Mouse (Mus musculus): ENCODE data around the gene Mrpl2. TPM values are rescaled to one million over a fixed set of nuclear protein-coding genes. Genes with fewer than 3 reads are reported as not detected.

Gene Mrpl2
- polyA plus RNA-seq, 1 experiment = not detected

DNA sequence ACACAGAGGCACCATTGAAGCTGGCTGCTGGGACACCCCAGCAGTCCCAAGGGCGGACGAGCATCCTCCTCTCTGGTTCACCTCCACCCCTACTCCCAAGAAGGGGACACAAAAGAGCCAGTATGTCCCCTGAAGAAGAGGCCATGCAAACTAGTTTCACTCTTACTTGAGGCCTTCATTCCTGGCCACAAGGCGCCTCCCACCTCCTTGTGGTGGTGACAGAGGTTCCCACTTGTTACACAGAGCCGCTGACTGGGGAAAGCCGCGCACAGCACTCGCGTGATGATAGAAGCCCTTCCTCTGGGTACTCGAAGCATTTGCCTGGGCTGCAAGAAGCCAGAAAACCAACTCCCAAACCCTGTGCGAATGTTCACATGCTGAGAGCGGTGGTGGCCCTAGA is 23.8 kb upstream of the Mrpl2 start:
- Histone ChIP-seq H3K4me3 (ENCODE audit: insufficient read depth, low read depth, low read length) (no peak overlapping the region), H3K27ac (ENCODE audit: insufficient read depth, low read depth, low read length) (no peak overlapping the region), H3K4me1 (ENCODE audit: control insufficient read depth, insufficient read depth, low read length) (peaks cover 28% of the 10 kb centered on the region)
- 91% methylated on average over 11 of the region's 11 CpGs for WGBS
- no peak for TF ChIP-seq CTCF (IDR thresholded peaks at IDR 0.05; ENCODE audit: insufficient read depth, low read depth, low read length)
- no peak for TF ChIP-seq POLR2A (IDR thresholded peaks at IDR 0.05; ENCODE audit: insufficient read depth, low read depth, low read length)

GRCm38 (mm10) chr17:46623819-46624557 is 22.0 kb upstream of the Mrpl2 start:
- WGBS = 47% methylated on average over 10 of the region's 10 CpGs
- Histone ChIP-seq H3K4me1 (ENCODE audit: control insufficient read depth, insufficient read depth, low read length) (peaks cover 27% of the 10 kb centered on the region), H3K4me3 (ENCODE audit: insufficient read depth, low read depth, low read length) (no peak overlapping the region), H3K27ac (ENCODE audit: insufficient read depth, low read depth, low read length) (no peak overlapping the region)
- no peak for TF ChIP-seq CTCF (IDR thresholded peaks at IDR 0.05; ENCODE audit: insufficient read depth, low read depth, low read length)
- TF ChIP-seq POLR2A (IDR thresholded peaks at IDR 0.05; ENCODE audit: insufficient read depth, low read depth, low read length) = no peak

DNA sequence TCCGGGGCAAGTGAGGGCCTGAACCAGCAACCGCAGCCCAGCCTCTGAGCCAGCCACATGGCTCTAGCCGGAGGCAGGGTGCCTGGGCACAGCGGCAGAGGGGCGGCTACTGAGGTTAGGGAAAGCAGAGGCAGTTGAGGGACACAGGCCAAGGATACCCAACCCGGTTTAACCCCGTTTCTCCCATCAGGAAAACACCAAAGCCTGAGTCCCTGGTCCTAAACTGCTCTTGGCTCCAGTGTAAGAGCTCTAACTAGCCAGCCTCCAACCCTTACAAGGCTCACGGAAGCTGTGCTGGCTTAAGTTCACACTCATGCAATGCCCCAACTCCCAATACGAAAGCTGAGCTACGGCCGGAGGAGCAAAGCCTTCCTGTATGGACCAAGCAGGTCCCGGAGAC is 21.4 kb upstream of the Mrpl2 start:
- Histone ChIP-seq H3K4me3 (ENCODE audit: insufficient read depth, low read depth, low read length) (no peak overlapping the region), H3K27ac (ENCODE audit: insufficient read depth, low read depth, low read length) (no peak overlapping the region), H3K4me1 (ENCODE audit: control insufficient read depth, insufficient read depth, low read length) (peaks cover 26% of the 10 kb centered on the region)
- 75% methylated on average over 12 of the region's 12 CpGs for WGBS
- TF ChIP-seq CTCF (IDR thresholded peaks at IDR 0.05; ENCODE audit: insufficient read depth, low read depth, low read length) (no peak), POLR2A (IDR thresholded peaks at IDR 0.05; ENCODE audit: insufficient read depth, low read depth, low read length) (no peak)

- TF ChIP-seq CTCF (IDR thresholded peaks at IDR 0.05; ENCODE audit: insufficient read depth, low read depth, low read length) (no peak), POLR2A (IDR thresholded peaks at IDR 0.05; ENCODE audit: insufficient read depth, low read depth, low read length) (no peak)
- Histone ChIP-seq H3K4me3 (ENCODE audit: insufficient read depth, low read depth, low read length) (no peak overlapping the region), H3K27ac (ENCODE audit: insufficient read depth, low read depth, low read length) (no peak overlapping the region), H3K4me1 (ENCODE audit: control insufficient read depth, insufficient read depth, low read length) (peaks cover 22% of the 10 kb centered on the region)
- 88% methylated on average over 6 of the region's 6 CpGs for WGBS
Observed at GRCm38 (mm10) chr17:46627409-46627808, 18.6 kb upstream of the Mrpl2 start.

- H3K4me1 ChIP-seq (ENCODE audit: control insufficient read depth, insufficient read depth, low read length) = peaks cover 22% of the 10 kb centered on the region
- TF ChIP-seq CTCF (IDR thresholded peaks at IDR 0.05; ENCODE audit: insufficient read depth, low read depth, low read length) (no peak), POLR2A (IDR thresholded peaks at IDR 0.05; ENCODE audit: insufficient read depth, low read depth, low read length) (no peak)
- H3K4me3 ChIP-seq (ENCODE audit: insufficient read depth, low read depth, low read length) = peak overlapping the region; percentile 65
- WGBS = 12% methylated on average over 13 of the region's 13 CpGs
- no peak overlapping the region for H3K27ac ChIP-seq (ENCODE audit: insufficient read depth, low read depth, low read length)
Observed at GRCm38 (mm10) chr17:46628471-46628790, 17.6 kb upstream of the Mrpl2 start.

DNA sequence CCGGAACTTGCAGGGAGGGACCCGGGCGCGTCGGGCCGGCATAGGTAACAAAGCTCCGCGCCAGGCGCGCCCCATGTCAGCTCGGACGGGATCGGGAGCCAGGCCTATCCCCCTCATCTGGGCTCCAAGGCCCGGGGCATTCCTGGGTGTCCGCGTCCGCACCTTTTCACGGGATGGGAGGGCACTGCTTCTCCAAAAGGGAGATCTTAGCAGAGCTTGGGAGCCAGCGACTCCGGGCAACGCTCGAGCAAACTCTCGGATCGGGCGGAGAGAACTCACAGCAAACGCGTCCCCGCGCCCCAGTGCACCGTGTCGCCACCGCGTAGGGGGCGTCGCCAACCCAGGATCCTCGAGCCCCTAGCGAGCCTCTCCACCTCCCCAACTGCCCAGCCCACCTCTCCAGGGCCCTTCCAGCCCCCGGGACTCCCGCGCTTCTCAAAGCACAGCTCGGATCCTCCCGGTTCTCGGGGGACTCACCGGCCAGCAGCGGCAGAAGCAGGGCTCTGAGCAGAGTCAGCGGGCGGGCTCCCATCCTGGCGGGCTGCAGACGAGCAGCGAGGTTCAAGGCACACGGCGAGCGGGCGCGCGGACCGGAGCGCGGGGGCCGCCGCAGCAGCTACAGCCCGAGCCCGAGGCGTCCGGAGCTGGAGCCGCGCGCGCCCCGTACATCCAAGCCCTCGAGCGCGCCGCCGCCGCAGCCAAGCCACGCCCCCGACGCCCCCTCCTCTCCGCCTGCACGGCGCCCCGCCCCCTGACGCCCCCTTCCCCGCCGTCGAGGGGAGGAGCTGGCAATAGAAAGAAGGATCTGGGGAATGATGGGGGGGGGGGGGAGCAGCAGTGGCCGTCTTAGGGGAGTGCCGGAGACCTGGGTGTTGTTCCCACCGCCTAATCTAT is 17.0 kb upstream of the Mrpl2 start, which contains the start of gene Ptk7:
Gene Ptk7, minus strand, starts transcription at position 714 of the 894 bp plus-strand sequence.
- no peak for TF ChIP-seq POLR2A (IDR thresholded peaks at IDR 0.05; ENCODE audit: insufficient read depth, low read depth, low read length)
- no peak for TF ChIP-seq CTCF (IDR thresholded peaks at IDR 0.05; ENCODE audit: insufficient read depth, low read depth, low read length)
- H3K4me3 ChIP-seq (ENCODE audit: insufficient read depth, low read depth, low read length) = peak within 1 kb of the TSS; percentile 65
- H3K4me1 ChIP-seq (ENCODE audit: control insufficient read depth, insufficient read depth, low read length) = peaks cover 19% of the 10 kb centered on the region
- H3K27ac ChIP-seq (ENCODE audit: insufficient read depth, low read depth, low read length) = no peak within 1 kb of the TSS
- WGBS = 1% methylated on average over 86 of the region's 90 CpGs

DNA sequence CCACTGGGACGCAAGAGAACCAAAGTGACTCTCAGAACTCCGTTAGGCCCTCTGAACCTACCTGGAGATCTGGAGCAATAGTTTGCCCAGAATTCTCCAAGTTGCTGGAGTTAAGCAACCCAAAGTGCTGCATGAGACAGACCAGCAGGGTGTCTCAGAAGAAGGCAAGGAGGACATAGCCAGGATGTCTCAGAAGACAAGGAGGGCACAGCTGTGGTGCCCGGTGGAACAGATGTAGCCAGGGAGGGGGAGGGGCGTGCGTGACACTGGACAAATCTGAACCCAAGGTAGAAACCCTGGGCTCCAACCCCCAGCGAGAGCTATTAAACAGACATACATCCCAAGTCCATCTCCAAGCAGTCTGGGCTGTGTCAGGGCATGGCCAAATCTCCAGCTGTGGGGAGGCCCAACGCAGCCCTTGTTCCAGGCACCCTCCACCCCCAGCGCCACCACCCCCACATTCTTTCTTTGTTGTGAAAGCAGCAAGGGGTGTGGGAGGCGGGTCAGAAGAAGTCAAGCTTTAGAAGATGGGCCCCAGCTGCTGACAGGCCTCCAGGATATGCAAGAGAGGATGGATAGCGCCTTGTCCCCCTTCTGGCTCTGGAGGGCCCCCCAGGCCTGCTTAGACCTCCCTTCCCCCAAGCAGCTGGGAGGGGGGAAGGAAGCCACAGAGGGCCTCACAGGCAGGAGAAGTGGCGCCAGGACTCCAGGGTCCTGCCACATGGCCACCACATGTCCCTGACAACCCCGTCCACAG is 16.2 kb upstream of the Mrpl2 start:
- no peak overlapping the region for H3K27ac ChIP-seq (ENCODE audit: insufficient read depth, low read depth, low read length)
- peak overlapping the region; percentile 65; the same call in 1 of the 2 replicates for H3K4me3 ChIP-seq (ENCODE audit: insufficient read depth, low read depth, low read length)
- no peak for TF ChIP-seq CTCF (IDR thresholded peaks at IDR 0.05; ENCODE audit: insufficient read depth, low read depth, low read length)
- no peak for TF ChIP-seq POLR2A (IDR thresholded peaks at IDR 0.05; ENCODE audit: insufficient read depth, low read depth, low read length)
- 36% methylated on average over 12 of the region's 12 CpGs for WGBS
- H3K4me1 ChIP-seq (ENCODE audit: control insufficient read depth, insufficient read depth, low read length) = peaks cover 16% of the 10 kb centered on the region

- WGBS = 4% methylated on average over 15 of the region's 15 CpGs
- no peak overlapping the region for H3K4me3 ChIP-seq (ENCODE audit: insufficient read depth, low read depth, low read length)
- no peak overlapping the region for H3K27ac ChIP-seq (ENCODE audit: insufficient read depth, low read depth, low read length)
- H3K4me1 ChIP-seq (ENCODE audit: control insufficient read depth, insufficient read depth, low read length) = peaks cover 14% of the 10 kb centered on the region
- TF ChIP-seq CTCF (IDR thresholded peaks at IDR 0.05; ENCODE audit: insufficient read depth, low read depth, low read length) = no peak
- no peak for TF ChIP-seq POLR2A (IDR thresholded peaks at IDR 0.05; ENCODE audit: insufficient read depth, low read depth, low read length)
Observed at GRCm38 (mm10) chr17:46636831-46637523, 9.1 kb upstream of the Mrpl2 start.
